Mouse (Mus musculus) gastrocnemius, postnatal 14 days (tissue): ENCODE data around the gene Tas2r135. TPM values are rescaled to one million over a fixed set of nuclear protein-coding genes. Genes with fewer than 3 reads are reported as not detected.

ENCODE experiments used
- DNase-seq: peaks from one replicate; pipeline ENCODE4 v3.0.0; 2021; ENCODE audit warnings: mixed read lengths
- intact Hi-C: fragments of 180-260 bp; cut with DNase I; formaldehyde crosslinking; loops from one replicate; pipeline ENCODE4 v1.15.1; 2025; ENCODE audit warnings: low total_unique reads
- long read RNA-seq, 2 experiments: library from polyadenylated mRNA; stranded (forward); transcript quantifications; one replicate each; pipeline ENCODE4 v2.0.0; 2021
- total RNA-seq, 2 experiments: library from RNA; stranded (reverse); gene quantifications; 2 replicates each; pipeline ENCODE4 v1.2.3; 2021

The Tas2r135 gene
- not detected for total RNA-seq
- long read RNA-seq, experiment 1, result 0 reads
- long read RNA-seq, experiment 2, result 0 reads

DNA sequence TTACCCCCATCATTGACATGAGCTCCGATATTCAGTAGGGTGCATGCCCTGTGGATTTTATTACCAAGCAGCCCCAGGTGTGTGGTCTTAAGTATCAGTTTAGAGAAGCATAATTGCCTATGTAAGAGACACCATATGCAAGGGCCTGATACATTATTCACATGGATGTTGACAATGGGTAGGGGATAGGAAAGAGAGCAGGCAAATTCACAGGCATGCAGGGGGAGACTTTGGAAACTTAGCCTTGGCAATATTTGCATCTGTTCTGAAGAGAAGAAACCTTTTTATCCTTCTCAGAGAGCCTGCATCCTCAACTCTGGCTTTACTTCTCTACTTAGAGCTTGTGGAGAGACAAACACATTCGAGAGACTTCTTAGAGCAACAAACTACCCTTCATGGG is at the start of gene Tas2r135:
Gene Tas2r135 (plus strand): TSS at position 301 of the 400 bp plus-strand sequence.
- intact Hi-C loops, result no loop called here

DNA sequence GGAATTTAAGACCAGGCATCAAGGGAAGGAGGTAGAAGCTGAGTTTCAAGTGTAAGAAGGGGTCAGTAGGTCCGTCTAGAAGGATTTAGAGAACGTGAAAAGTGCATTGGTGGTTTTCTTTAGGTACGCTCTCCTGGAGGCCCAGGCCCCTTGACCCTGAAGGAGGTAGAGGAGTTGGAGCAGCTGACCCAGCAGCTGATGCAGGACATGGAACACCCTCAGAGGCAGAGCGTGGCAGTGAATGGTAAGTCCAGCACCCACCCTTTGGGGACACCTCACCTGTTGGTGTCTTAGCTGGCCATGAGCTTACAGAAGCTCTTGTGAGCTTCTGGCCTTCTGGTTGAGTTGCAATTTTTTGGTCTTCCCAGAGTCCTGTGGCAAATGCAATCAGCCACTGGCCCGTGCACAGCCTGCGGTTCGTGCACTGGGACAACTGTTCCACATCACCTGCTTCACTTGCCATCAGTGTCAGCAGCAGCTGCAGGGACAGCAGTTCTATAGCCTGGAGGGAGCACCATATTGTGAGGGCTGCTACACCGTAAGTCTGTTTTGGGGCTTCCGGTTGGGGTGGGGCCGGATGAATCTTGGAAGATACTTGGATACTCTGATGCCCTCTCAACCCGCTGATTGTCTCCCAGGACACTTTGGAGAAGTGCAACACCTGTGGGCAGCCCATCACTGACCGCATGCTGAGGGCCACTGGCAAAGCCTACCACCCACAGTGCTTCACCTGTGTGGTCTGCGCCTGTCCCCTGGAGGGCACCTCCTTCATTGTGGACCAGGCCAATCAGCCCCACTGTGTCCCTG is 49.2 kb upstream of the Tas2r135 start:
- intact Hi-C loops, result no loop called here
- DNase-seq, result no peak

More for the DNA sequence above, at the start of gene Tas2r135:
- no peak for DNase-seq

DNA sequence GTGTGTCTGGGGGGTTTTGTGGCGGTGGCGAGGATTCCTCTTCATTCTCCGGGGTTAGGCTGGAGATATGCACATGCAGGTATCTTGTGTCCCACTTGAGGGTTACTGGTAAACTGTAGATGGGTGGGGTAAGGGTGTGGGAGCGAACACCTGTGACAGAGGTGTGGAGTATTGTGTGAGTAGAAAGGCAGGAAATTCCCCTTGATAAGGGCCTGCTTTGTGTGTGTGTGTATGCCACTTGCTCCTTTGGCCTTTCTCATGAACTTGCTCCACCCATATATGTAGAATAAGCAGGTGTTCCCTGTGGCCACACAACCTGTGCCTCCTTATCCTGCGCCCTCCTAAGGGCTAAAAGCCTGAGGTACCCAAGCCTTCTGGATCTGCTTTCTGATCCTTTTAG is 48.3 kb upstream of the Tas2r135 start:
- DNase-seq, result no peak
- intact Hi-C loops, result no loop called here

DNA sequence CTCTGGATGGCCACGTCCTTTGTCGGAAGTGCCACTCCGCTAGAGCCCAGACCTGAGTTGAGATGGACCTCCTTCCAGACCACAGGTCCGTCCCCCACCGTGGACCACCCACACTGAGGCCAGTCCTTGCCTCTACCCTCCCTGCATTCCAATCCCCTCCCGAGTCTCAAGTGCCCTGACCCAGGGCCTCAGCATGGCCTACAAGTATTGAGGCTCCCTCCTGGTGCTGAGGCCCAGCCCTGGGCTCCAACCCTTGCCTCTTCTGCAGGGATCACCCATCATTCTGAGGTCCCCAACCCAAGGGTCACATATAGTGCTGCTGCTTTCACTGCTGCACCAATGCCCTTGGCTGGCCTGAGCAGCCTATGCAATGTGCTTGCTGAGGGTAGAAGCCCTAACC is 47.3 kb upstream of the Tas2r135 start:
- intact Hi-C loops, result no loop called here
- no peak for DNase-seq

DNA sequence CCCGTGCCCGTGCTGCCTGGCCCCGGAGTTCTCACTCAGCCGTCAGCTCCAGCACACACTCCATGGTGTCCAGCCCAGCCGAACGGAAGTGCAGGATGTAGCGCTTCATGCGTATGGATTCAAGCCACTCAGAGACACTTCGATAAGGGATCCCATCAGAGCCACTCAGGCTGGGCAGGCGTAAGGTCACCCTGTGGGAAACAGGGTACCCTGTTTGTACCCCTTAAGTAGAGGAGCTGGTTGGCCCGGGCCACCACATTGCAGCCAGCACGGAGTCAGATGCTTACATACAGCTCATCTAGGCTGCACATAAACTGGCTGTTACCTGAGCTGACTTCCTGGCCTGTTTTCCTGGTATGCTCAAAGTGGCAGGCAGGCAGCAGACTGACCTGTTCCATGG is 46.3 kb upstream of the Tas2r135 start:
- intact Hi-C loops, result no loop called here
- DNase-seq, result no peak

DNA sequence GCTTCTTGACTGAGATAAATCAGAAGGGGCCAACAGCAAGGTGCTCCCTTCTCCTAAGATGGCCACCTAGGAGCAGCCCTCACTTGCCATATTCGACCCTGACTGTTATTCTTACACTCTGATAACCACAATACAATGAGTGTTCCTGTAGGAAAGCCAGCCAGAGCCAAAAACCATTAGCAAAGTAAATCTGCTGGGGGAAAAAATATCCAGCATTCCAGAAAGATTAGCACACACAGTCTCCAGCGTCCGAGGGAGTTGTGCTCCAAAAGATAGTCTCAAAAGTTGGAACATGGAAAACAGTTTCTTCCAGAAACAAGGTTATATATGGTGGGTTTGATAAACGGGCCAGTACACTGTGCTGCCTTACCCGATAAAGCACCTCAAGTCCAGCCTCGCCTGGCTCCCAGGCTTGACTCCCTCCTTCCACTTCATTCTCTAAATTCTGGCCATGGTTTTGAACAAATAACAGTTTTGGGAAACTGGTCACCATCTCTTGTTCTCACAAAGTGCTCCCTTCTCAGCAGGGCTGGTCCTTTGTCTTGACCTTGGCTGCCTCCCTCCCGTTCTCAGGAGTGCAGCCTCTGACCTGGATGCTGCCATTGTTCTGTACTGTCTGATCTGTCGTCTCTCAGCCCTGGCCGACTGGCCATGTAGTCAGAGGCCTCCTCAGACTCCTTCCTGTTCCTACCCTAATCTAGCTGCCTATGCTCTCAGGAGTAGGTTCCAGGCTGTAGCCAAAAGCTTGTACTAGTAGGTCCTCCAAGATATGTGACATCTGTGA is 45.7 kb upstream of the Tas2r135 start:
- intact Hi-C loops, result no loop called here
- no peak for DNase-seq

DNA sequence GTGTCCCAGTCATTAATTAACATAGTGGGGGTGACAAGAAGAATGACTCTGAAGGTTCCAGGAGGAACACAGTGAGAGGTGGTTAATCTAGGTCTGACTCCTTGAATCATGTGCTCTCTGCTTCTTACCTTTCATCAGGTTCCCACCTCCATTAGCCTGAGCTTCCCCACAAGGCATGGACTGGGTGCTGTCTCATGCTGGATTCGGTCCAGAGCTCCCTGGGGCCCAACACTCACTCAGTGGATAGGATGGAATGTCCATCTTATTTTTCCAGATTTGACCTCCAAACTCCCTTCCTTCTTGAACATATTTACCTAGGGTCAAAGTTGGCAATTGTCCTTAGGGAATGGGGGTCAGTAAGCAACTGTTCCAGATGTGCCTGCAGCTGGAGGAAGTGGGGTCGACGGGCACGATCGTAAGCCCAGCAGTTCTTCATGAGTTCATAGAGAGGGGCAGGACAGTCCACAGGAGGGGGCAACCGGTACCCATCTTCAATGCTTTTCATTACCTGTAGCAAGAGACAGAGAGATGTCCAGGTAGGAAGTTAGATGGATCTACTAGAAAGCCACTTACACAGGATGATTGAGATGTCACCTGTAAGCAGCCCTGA is 44.9 kb upstream of the Tas2r135 start:
- DNase-seq, result no peak
- intact Hi-C loops, result no loop called here

DNA sequence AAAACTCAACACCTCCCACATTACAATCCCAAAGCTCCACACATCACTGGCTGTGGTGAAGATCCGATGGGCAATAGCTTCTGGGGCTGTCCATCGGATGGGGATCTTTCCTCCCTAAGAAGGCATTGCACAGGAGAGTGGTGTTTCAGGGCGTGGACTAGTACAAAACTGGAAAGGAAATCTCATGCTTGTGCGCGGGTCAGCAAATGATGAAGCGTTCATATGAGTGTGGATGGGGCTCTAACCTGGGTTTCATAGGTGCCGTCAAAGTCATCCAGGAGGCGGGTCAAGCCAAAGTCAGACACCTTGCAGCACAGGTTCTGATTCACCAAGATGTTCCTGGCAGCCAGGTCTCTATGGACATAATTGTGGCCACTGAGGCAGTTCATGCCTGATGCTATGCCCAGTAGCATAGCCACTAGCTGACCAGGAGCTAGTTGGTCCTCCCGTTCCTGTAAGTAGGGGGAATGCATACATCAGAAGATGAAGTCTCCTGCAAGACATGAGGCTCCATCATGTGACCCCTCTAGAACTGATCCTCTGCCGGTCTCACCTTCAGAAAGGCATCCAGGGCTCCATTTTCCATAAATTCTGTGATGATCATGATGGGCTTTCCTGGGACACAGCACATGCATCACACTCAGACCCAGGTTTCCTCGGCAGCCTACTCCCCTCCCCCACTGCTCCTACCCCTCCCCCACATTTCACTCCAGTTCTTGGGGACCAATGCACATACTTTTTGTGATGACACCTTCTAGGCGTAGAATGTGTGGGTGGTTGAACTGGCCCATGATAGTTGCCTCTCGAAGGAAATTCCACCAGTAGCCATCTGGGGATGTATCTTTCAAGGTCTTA is 44.0 kb upstream of the Tas2r135 start:
- DNase-seq, result no peak
- intact Hi-C loops, result no loop called here

DNA sequence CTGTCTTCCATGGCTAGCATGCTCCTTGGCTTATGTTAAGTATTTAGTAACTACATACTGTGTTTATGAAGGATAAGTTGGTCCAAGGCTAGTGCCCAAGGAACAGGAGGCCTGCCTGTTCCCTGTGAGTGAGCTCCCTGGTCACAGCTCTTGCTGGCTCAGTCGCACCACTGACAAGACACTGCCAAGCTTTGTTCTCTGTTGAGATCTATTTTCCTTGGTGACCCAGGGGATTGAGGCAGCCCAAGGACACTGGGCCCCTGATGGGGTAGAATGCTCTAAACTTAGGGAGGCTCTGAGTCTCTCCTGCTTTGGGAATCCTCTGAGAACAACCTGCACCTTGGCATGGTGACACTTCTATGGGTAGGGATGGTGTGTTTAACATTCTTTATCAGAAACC is 43.2 kb upstream of the Tas2r135 start:
- intact Hi-C loops, result no loop called here
- no peak for DNase-seq

DNA sequence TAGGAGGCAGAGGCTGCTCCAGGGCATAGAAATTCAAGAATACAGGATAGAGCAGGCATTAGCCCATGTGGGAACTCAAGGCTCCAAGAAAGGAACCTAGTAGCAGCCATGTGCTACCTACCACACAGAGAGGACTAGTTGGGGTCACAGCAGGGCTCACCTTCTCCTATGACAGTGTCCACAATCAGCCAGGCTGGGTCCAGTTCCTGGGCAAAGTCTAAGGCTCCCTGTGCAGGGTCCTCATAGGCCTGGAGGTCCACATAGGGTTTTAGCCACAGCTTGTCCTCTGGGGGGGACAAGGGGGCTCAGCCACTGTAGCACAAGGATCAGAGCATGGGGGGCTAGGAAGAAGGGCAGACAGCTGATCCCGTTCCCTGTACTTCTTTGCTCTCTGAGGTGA is 42.7 kb upstream of the Tas2r135 start:
- no peak for DNase-seq
- intact Hi-C loops, result no loop called here

DNA sequence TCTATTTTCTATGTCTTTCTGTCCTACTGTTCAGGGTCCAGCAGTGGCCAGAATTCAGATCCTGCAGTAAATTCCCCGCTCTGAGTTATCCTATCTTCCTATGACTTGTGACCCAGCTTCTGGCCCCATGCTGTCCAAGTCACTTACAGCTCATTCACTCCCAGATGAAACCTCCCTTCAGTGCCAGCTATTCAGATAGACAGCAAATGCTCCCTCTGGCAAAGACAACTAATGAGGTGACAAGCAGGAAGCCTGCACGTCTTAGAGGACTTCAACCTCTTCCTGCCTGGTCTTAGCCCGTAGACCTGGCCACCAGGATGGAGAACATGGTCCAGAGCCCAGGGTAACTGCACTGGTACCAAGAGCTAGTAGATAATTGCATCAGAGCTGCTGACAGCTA is 42.3 kb upstream of the Tas2r135 start:
- intact Hi-C loops, result no loop called here
- DNase-seq, result no peak

DNA sequence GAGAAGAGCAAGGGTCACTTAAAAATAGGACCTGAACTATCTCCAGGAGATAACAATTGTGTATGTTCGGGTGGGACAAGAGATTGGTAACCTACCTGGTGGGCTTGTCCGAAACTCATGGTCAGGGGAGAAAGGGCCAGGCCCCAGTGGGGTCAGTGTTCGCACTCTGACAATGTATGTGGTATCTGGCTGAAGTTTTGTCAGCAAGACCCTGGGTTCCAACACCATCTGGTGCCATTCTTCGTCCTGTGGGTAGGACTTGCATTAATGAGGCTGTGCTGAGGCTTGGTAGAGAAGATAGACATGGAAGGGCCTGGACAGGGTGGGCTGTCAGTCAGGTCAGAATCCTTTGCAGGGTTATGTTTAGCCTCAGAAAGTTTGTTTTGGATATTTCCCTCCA is 41.2 kb upstream of the Tas2r135 start:
- intact Hi-C loops, result no loop called here
- no peak for DNase-seq

DNA sequence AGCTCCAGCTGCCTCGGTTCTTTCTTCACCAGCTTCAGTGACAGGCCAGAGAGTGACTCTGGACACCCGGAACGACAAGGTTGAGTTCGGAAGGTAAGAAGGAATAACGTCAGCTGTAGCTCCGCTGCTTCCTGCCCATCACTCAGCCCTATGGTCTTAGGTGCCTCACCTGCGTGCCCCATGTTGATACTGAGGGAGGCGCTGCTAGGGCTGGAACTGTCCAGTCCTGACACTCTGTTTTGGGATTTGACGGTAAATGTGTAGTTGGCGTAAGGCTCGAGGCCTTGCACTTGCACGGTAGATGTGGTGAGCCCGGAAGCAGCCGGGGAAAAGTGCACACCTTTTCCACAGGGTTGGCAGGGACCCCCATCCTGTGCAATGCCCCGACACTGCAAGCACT is 40.6 kb upstream of the Tas2r135 start:
- intact Hi-C loops, result no loop called here
- no peak for DNase-seq

DNA sequence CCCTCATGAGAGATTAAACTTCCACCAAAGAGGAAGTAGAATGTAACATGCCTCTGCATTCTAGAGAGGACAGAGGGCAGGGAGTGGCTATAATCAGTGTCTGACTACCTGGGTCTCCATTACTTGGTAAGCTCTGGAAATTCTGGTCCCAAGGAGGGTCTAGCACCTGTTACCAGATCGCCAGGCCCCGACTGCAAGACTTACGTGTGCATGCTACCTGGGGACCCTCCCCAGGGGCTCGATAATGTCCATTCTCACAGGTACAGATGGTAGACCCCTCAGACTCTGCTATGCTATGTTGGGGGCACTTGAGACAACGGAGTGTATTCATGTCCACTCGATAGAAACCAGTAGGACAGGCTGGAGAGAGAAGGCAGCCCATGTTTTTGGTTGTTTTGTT is 40.0 kb upstream of the Tas2r135 start:
- intact Hi-C loops, result no loop called here
- no peak for DNase-seq

DNA sequence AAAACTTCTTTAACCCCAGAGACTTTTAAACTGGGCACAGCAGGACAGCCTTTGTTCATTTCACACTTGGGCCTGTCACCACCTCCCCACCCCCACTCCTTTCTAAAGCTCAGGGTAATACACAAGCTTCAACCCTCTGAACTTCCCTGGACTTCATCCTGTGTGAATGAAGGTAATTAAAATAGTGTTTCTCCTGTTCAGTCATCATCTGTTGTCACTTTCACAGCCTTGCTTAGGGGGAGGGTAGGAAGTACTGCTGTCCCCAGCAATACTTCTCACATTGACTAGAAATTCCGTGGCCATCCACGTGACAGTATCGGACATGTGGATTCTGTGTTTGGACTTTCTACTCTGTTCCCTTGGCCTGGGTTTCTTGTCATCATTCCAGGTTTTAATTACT is 35.4 kb upstream of the Tas2r135 start:
- intact Hi-C loops, result no loop called here
- DNase-seq, result no peak

DNA sequence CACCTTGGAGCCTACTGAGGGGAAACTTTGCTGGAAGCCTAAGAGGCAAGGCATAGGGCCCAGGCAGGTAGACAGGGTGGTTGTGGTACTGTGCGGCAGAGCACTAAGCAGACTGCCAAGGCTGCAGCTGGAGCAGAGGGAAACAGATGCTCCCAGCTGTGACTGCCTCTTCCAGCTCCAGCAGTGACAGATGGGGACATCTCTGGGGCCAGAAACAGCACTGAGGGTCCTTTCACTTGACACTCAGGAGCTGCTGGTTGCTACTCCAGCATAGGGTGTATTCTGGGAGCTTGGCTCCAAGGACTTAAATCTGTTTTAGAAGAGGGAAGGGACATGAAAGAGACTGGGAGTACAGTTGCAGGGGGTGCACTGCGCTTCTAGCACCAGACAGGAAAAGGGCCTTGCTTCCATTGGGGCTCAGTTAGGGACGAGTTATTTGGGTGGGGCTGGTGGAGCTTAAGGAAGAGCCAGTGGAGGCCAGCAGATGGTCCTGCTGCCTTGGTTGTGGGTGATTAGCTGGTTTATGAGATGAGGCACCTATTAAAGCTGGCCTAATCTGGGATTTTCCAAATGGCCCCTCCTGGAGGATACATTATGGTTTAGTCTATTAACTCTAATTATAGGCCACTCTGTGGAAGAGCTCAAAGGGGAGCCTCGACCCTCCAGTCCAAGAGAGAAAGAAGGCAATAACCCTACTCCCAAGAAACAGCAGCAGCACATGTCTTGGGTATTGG is 34.4 kb upstream of the Tas2r135 start:
- no peak for DNase-seq
- intact Hi-C loops, result no loop called here

DNA sequence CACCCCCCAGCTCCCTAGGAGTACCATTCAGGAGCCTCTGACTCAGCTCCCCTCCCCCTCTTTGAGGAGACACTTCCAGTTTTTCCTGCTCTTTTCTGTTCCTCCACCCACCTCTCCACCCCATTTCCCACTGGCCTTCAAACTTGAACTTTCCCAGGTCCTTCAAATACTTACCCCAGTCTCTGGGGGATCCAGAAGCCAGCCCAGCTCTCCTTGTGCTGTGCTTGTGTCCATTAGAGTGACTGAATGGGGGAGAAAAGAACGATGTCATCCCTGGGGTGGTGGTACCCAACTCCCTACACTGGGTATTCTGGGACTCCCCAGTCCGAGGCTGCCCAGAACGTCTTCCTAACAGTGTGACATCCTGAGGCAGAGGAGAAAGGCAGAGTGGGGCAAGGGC is 33.2 kb upstream of the Tas2r135 start:
- intact Hi-C loops, result no loop called here

DNA sequence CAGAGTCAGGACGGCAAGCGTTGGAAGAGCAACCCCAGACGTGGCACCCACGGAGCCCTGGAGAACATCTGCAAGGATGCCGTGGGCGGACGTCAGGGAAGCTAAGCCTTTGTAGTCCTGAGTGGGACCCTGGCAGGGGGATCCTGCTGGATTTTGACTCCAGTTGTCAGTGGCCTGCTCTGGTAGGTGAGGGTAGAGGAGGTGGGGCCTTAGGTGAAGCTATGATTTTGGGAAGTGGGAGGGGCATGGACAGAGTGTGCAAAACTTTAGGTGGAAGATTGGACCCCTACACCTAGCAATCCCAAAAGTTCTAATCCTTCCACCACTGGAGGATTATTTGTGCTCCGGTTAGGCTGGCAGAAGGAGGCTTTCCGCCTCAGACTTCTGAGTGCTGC is 32.8 kb upstream of the Tas2r135 start:
- DNase-seq, result no peak
- intact Hi-C loops, result no loop called here

More for the DNA sequence above, 33.2 kb upstream of the Tas2r135 start:
- no peak for DNase-seq
